Comparison of ENCODE assay signal across 8 mouse cellular contexts in the genomic region with DNA sequence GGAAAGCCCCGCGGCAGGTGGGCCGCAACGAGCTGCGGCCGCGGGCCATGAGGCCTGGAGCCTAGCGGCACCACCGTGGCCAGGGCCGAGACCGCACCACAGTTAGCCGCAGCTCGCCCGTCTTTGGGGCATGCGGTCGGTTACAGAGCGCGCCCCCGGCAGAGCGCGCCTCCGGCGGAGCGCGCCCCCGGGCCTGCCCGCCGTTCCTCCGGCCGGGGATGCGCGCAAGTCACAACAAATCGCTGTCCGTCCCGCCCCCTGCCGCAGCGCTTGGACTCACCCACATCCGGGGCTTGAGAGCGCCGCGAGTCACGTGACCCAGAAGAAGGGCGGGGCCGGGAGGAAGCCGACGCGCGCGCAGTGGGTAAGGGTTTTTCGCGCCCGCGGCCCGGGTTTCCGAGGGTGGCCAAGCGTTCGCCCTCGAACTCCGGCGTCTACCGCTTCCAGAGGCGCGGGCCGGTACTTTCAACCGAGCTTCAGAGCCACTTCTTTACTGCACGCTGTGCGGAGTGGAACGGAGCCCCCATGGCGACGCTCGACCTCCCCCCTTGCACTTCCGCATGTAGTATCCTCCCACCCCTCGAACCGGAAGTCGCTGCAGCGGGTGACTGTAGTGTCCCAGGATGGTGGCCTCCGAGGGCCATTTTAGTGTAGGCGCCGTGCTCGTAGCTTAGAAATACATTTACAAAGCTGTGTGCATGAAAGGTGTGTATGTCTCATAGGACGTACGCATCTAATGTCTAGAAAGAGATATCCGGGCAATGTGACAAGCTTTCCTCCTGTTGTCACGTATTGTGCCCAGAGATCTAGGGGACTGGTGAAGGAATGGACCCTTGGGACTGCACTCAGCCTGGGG. TPM values are rescaled to one million over a fixed set of nuclear protein-coding genes. Genes with fewer than 3 reads are reported as not detected.
DNase-seq lines count a peak whose midpoint lies in the region; ATAC-seq lines count a peak whose summit lies in the region.

A gene (plus strand): TSS at position 314 of the 856 bp plus-strand sequence.
A gene (minus strand): TSS at position 552 of the 856 bp plus-strand sequence.

- WGBS in hindbrain, embryonic 12.5 days, result under 1% methylated on average over 70 of the region's 84 CpGs

- 0 out of 2 replicates have a peak, but pooled peaks cover 1% of the 10 kb centered on the region for H3K36me3 ChIP-seq in hindbrain, embryonic 12.5 days

- H3K4me2 ChIP-seq in hindbrain, embryonic 12.5 days (replicated peaks), result peak within 1 kb of the TSS; percentile 73

- peak within 1 kb of the TSS; percentile 87 for H3K4me3 ChIP-seq in hindbrain, embryonic 12.5 days

- no peaks in the 10 kb centered on the region for H3K9me3 ChIP-seq in hindbrain, embryonic 12.5 days (replicated peaks)

- peak within 1 kb of the TSS; percentile 95 for H3K9ac ChIP-seq in hindbrain, embryonic 12.5 days

- H3K27ac ChIP-seq in hindbrain, embryonic 12.5 days, result peak within 1 kb of the TSS; percentile 96

- ATAC-seq in hindbrain, embryonic 12.5 days (ENCODE audit: low FRiP score), result peak; percentile 95

- H3K27me3 ChIP-seq in hindbrain, embryonic 12.5 days, result no peaks in the 10 kb centered on the region

- DNase-seq in Muller cell, postnatal 12 days (ENCODE audit: inconsistent ontology term), result peak; percentile 99
- DNase-seq in cerebellum, adult 9-11 months, result peak; percentile 98
- peak; percentile 91 to 98 for DNase-seq in frontal cortex, adult 2 months (ENCODE audit: extremely low spot score in 1 of 2, low spot score in 1 of 2)
- DNase-seq in layer of hippocampus, postnatal 14 days (ENCODE audit: low spot score in 2 of 2), result peak; percentile 98 to 99
- DNase-seq in lung, postnatal 14 days, result peak; percentile 98
- peak; percentile 96 for DNase-seq in retina, adult 2 months (ENCODE audit: low read depth, low spot score)
- DNase-seq in thymus, postnatal 36 days, result peak; percentile 97 to 98

- H3K4me1 ChIP-seq in hindbrain, embryonic 12.5 days, result peaks cover 20% of the 10 kb centered on the region

RNA-seq across cellular contexts. Expression of the first gene that starts in this region (rescaled TPM):
- 139 and 152 TPM in 2 replicates for polyA plus RNA-seq in frontal cortex, adult 2 months (2012; rRNA removed)
- 171 and 172 TPM in 2 replicates for polyA plus RNA-seq in hindbrain, embryonic 12.5 days (2016; fragmentation: Nextera tagmentation; extraction: Ambion mirVana)
- total RNA-seq in layer of hippocampus, postnatal 14 days (2021), result 100 to 1,000 TPM; 106 TPM

RNA-seq across cellular contexts. Expression of the second gene that starts in this region (rescaled TPM):
- polyA plus RNA-seq in frontal cortex, adult 2 months (2012; rRNA removed), result 35.8 and 44.6 TPM in 2 replicates
- polyA plus RNA-seq in hindbrain, embryonic 12.5 days (2016; fragmentation: Nextera tagmentation; extraction: Ambion mirVana), result 53.3 and 56.9 TPM in 2 replicates
- 10 to 100 TPM; 28.1 to 28.3 TPM for total RNA-seq in layer of hippocampus, postnatal 14 days (2021)

Comparison
In these comparisons a context has a peak if more than half of its experiments do, and no peak if none do; other contexts are left out.
1. Peak in every context shown above with its lines: DNase-seq, ATAC-seq, H3K4me3 ChIP-seq and H3K27ac ChIP-seq.